Mouse (Mus musculus) macrophage (primary cell): Measurements from ENCODE around the gene Mlh1. TPM values are rescaled to one million over a fixed set of nuclear protein-coding genes. Genes with fewer than 3 reads are reported as not detected.

Experiments used
- H3K27ac ChIP-seq: fragments of 350-480 bp; formaldehyde crosslinking; 2 replicates; pipeline ENCODE4 v1.9.0; 2021
- H3K36me3 ChIP-seq: fragments of 350-480 bp; formaldehyde crosslinking; 2 replicates; pipeline ENCODE4 v1.9.0; 2021; ENCODE audit errors: inconsistent target
- H3K4me3 ChIP-seq: fragments of 350-480 bp; formaldehyde crosslinking; 2 replicates; pipeline ENCODE4 v1.9.0; 2021; ENCODE audit errors: inconsistent target
- H3K79me2 ChIP-seq: fragments of 350-480 bp; formaldehyde crosslinking; 2 replicates; pipeline ENCODE4 v1.9.0; 2021; ENCODE audit errors: inconsistent target
- WGBS: methylation state at CpG from one replicate; pipeline ENCODE4 v1.1.7; 2026; ENCODE audit warnings: inconsistent platforms; ENCODE audit not compliant: missing documents; 5-methylcytosine and 5-hydroxymethylcytosine counted together
- polyA plus RNA-seq: library from polyadenylated mRNA; stranded (reverse); fragments of 250-400 nt; gene quantifications from 3 replicates; pipeline ENCODE4 v1.2.4, GENCODE M21; 2018; ENCODE audit warnings: inconsistent platforms

Gene Mlh1
- polyA plus RNA-seq, 1 experiment from 2014 or later: 8.2 TPM

DNA sequence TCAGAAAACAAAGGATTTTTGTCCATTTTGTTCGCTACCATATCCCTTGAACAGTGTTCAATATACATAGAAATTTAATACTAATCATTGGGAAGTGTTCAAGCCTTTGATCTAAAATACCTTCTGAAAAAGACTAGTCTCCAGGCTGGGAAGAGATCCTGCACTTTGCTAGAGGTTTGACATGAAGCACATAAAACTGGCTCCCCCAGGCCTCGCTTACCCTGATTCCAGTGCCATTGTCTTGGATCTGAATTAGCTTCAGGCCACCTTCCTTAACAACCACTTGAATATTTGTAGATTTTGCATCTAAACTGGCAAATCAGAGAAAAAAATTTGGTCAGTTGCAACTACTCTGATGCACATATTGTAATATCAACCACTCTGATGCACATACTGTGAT, 3.6 kb downstream of the Mlh1 start:
- H3K79me2 ChIP-seq: peaks cover 15% of the 10 kb centered on the region
- no peak overlapping the region for H3K27ac ChIP-seq
- no peak overlapping the region for H3K4me3 ChIP-seq
- 100% methylated on average over 2 of the region's 2 CpGs for WGBS
- H3K36me3 ChIP-seq: peaks cover 20% of the 10 kb centered on the region; the same call in 1 of the 2 replicates

DNA sequence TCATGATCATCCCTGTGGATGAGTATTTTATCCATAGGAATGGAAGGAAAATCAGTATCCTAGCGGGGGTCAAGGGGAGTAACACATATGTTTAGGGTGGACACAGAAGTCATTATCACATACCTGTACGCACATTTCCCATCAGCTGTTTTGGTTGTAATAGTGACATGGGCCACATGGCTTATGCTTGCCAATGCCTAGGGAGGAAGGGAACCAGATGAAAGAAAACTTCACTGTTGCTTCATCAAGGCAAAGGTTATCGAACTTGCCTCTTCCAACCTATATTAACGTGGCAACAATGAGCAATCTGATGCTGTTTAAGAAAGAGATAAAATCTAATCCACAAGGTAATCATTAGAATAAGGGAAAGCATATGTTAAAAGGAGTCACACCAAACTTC, 10.2 kb downstream of the Mlh1 start:
- peaks cover 38% of the 10 kb centered on the region for H3K36me3 ChIP-seq
- H3K4me3 ChIP-seq: no peak overlapping the region
- no peaks in the 10 kb centered on the region for H3K79me2 ChIP-seq
- H3K27ac ChIP-seq: no peak overlapping the region
- 95% methylated on average over 4 of the region's 4 CpGs for WGBS

DNA sequence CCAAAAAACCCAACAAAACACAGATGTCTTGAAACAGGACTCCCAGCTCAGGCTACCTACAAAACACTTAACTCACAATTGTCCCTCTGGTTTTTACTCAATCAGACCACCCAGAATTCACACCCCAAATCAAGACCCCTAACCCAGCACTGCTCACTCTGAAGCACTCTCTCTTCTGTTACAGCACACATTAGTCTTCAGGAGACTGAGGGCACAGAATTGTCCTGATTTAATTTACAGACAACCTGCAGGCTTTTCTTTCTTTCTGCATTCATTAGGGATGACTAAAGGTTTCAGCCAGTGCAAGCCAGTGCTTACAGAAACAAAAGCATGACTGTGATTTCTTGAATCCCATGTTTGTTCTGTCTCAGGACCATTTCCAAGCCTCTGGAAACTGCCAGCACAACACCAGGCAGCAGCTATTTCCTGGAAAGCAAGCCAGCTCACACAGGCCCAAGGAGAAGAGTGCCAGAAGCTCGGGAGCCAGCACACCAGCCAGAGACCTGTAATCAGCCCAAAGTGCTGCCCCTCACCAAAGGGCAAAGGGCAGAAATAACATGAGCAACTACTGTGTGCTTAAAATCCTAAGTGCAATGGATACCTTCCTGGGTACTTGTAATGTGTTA, 11.1 kb downstream of the Mlh1 start:
- Histone ChIP-seq H3K4me3 (no peak overlapping the region), H3K27ac (no peak overlapping the region), H3K36me3 (peaks cover 37% of the 10 kb centered on the region), H3K79me2 (no peaks in the 10 kb centered on the region)
- WGBS: 100% methylated on average over 1 of the region's 1 CpGs

DNA sequence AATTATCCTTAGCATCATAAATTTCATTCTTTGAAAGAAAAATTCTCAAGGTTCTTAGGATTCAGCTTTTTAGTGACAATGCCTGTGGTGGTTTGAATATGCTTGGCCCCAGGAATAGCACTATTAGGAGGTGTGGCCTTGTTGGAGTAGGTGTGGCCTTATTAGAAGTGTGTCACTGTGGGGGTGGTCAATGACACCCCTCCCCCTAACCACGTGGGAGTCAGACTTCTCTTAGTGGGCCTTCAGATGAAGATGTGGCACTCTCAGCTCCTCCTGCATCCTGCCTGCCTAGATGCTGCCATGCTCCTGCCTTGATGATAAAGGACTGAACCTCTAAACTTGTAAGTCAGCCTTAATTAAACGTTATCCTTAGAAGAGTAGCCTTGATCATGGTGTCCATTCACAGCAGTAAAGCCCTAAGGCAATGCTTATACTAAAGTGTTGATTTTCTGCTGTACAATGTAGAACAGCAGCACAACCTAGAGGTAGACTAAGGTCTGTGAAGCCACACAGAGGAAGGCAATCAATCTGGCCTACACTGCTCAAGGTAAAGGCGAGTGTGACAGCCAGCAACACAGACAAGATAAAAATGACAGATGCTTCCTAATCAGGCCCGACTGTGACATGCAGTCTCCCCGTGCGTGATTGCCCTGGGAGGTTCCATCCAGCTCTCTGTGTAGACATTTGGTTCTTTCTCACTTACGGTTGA, 19.3 kb downstream of the Mlh1 start:
- no peak overlapping the region for H3K27ac ChIP-seq
- no peaks in the 10 kb centered on the region for H3K79me2 ChIP-seq
- H3K36me3 ChIP-seq: peaks cover 61% of the 10 kb centered on the region
- H3K4me3 ChIP-seq: no peak overlapping the region
- WGBS: 86% methylated on average over 7 of the region's 7 CpGs

DNA sequence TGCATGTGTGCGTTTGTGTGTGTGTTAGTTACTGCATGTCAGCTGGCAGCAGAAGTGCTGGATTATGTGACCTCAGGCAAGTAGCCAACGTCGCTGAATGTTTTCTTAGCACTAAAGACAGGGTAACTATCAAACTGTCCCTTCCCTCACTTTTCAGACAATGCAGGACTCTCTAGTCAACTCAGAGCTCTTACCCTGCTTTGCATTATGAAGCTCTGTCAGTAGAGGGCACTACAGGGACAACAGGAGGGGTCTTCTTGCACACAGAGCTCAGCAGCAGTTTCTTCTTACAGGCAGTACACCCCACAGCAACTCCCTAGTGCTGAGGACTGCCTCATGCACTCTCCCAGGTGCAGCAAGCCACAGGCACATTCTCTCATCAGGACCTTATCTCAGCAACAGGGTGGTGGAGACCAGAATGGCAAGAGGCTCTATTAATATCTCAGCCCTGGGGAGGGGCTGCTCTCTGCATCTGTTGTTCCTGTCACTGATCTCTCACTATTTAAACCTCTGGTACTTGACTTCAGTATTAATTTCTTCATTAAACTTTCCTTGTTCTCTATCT, 23.8 kb downstream of the Mlh1 start:
- Histone ChIP-seq H3K36me3 (peaks cover 42% of the 10 kb centered on the region; the same call in 1 of the 2 replicates), H3K4me3 (no peak overlapping the region), H3K27ac (no peak overlapping the region), H3K79me2 (no peaks in the 10 kb centered on the region)
- WGBS: 93% methylated on average over 2 of the region's 3 CpGs

DNA sequence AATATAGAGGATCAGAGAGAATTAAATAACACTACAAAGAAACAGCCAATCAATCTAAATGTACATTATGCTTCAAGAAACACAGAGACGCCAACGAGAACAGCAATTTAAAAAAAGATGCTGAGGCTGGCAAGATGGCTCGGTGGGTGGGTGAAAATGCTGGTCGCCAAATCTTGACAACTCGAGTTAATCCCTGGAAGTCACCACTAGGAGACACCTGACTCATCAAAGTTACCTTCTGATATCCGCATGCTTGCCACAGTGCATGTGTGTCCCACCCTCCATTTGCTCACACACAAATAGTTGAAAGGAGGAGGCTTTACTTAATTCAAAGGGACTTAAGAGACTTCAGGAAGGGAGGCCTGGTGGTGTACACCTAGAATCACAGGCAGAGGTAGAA, 26.0 kb downstream of the Mlh1 start:
- Histone ChIP-seq H3K27ac (no peak overlapping the region), H3K79me2 (no peaks in the 10 kb centered on the region), H3K36me3 (peaks cover 27% of the 10 kb centered on the region), H3K4me3 (no peak overlapping the region)
- WGBS: 99% methylated on average over 6 of the region's 6 CpGs

DNA sequence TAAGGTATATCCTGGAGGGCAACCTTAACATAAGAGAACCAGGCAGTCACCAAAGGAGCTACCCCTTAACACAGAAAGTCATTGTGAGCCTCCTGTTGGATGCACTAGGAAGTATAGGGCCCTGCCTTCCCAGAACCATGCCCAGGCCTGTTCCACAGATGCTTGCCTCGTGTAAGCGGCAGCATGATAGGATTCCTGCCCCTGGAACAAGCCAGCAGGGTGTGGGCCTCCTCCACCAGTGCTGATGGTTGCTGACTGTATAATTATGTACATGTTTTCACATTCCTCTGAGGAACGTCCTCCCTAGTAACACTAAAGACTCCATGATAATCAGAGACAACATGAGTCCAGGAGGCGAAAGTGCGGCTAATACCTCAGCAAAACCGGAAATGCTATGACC, 28.2 kb downstream of the Mlh1 start:
- Histone ChIP-seq H3K36me3 (peaks cover 42% of the 10 kb centered on the region), H3K4me3 (no peak overlapping the region), H3K27ac (no peak overlapping the region), H3K79me2 (no peaks in the 10 kb centered on the region)
- WGBS: 99% methylated on average over 5 of the region's 6 CpGs

DNA sequence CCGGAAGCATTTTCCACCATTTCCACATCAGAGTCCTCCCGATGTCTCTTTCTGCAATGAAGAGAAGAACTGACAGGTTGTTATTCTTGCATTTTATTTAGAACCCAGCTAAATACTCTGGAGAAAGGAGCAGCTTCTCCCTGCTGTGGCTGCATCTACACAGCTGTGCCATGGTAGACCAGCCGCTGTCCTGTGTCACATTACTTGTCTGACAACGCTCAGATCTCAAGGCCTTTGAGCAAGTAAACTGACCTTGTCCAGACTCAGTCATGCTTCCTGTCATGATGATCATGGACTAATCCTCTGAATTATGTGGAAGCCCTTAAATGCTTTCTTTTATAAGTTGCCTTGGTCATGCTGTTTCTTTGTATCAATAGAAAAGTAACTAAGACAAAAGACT, 31.8 kb downstream of the Mlh1 start:
- no peak overlapping the region for H3K27ac ChIP-seq
- 100% methylated on average over 4 of the region's 4 CpGs for WGBS
- H3K4me3 ChIP-seq: no peak overlapping the region
- H3K36me3 ChIP-seq: peaks cover 52% of the 10 kb centered on the region
- H3K79me2 ChIP-seq: no peaks in the 10 kb centered on the region

DNA sequence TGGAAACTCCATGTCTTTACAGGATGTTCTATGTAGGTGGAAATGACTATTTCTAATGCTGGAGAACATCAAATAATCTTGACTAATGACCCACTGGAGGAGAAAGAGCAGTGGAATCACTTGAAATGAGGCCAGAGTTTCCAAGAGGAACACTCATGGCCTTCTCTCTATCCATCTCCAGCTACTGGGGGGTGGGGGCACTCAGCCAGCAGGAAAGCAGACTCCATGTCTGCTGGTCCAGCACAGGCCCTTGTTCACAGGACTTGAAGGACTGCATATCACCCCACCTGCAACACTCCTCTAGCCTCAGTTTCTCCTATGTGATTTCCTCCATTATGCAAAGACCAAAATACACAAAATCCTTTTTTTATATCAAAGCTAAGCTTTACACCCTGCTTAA, 33.9 kb downstream of the Mlh1 start:
- peaks cover 69% of the 10 kb centered on the region for H3K36me3 ChIP-seq
- H3K4me3 ChIP-seq: no peak overlapping the region
- H3K27ac ChIP-seq: no peak overlapping the region
- no peaks in the 10 kb centered on the region for H3K79me2 ChIP-seq

DNA sequence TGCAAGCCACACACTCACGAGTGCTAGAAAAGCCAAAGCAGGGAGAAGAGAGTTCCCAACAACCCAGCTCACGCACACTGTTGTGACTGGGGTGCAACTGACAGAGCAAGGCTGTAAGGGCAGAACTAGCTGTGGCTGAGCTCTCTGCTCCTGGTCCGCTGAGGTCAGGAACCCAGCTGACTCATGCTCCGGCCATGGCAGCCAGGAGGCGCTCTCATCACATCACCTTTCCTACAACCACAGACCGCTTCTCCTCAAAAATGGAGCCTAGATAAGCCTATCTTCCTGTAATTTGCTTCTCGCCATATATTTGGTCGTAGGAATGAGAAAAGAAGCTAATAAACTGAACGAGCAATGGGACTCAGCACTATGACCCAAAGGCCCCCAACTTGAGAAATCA, 36.9 kb downstream of the Mlh1 start:
- no peak overlapping the region for H3K27ac ChIP-seq
- H3K4me3 ChIP-seq: no peak overlapping the region
- H3K79me2 ChIP-seq: no peaks in the 10 kb centered on the region
- H3K36me3 ChIP-seq: peaks cover 82% of the 10 kb centered on the region
- WGBS: 91% methylated on average over 9 of the region's 9 CpGs

DNA sequence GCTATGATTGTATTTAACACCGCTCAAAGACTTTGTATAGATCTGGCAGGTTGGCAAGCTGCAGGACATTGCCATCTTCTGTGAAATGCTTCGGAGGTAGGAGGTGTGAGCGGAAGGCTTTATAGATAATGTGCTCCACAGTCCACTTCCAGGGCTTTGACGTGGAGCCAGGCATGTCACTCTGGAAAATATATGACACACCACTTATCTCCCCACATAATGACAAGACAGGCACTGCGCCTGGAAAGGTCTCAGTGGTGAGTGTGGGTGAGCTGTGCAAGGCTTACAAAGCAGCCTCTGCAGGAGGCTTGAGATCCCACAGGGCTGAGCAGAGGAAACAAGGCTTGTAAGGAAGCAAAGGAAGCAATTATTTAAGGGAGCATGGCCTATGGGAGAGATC, 43.1 kb downstream of the Mlh1 start:
- Histone ChIP-seq H3K4me3 (no peak overlapping the region), H3K79me2 (no peaks in the 10 kb centered on the region), H3K27ac (no peak overlapping the region), H3K36me3 (peaks cover 81% of the 10 kb centered on the region)
- WGBS: 95% methylated on average over 5 of the region's 5 CpGs

DNA sequence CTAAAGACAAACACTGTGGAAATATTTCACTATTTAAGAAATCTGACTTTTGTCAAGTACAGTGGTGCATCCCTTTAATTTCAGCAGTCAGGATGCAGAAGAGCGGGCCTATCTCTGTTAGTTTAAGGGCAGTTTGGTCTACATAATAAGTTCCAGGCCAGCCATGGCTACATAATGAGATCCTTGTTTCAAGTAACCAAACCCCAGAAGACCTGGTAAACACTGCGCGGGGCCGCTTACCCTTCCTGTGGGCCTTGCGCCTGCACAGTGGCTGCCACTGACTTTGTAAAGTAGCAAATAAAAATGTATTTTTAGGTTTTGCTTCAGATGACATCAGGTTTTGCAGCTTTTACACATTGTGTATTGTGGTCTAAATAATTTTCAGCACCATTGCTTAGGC, 48.2 kb downstream of the Mlh1 start:
- WGBS: 95% methylated on average over 5 of the region's 5 CpGs
- H3K79me2 ChIP-seq: no peaks in the 10 kb centered on the region
- peaks cover 52% of the 10 kb centered on the region for H3K36me3 ChIP-seq
- H3K4me3 ChIP-seq: no peak overlapping the region
- no peak overlapping the region for H3K27ac ChIP-seq

DNA sequence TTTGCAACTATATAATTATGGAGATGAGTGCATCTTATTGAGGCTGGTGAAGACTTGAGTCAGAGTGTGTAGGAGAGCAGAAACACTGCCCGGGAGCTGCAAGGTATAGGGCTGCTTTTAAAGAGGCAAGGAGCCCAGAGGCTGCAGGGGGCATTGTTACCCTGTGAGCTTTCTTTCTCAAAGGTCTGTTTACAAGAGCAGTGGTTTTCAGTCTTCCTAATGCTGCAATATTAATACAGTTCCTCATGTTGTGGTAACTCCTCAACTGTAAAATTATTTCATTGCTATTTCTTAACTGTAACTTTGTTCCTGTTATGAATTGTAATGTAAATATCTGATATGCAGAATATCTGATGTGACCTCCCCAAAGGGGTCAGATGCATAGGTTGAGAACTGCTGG, 50.0 kb downstream of the Mlh1 start:
- H3K79me2 ChIP-seq: no peaks in the 10 kb centered on the region
- no peak overlapping the region for H3K27ac ChIP-seq
- 63% methylated on average over 1 of the region's 1 CpGs for WGBS
- H3K36me3 ChIP-seq: peaks cover 40% of the 10 kb centered on the region
- H3K4me3 ChIP-seq: no peak overlapping the region

DNA sequence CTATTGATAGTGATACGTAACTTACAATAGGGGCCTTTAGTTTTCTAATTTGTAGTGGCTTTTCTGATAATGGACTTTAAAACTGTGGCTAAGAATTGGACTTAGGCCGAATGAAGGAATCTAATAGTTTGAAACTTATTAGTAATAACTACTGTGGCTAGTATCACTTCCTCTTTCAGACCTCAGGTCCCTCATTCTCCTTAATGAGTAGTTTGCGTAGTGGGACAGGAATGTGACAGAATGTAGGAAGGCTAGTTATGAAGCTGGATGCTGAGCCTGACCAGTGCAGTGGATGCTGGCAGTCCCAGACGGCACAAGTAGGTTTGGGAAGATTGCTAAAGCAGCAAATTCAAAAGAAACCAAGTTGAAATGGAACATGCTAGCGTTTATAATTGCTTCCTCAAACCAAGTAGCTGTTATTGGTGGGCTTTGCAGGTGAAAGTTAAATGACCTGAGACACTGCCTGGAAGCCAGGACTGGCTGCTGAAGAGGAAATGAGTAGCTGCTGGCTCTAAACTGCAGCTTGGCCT, 51.0 kb downstream of the Mlh1 start:
- peaks cover 35% of the 10 kb centered on the region for H3K36me3 ChIP-seq
- no peak overlapping the region for H3K4me3 ChIP-seq
- no peaks in the 10 kb centered on the region for H3K79me2 ChIP-seq
- WGBS: 30% methylated on average over 5 of the region's 5 CpGs
- no peak overlapping the region for H3K27ac ChIP-seq

DNA sequence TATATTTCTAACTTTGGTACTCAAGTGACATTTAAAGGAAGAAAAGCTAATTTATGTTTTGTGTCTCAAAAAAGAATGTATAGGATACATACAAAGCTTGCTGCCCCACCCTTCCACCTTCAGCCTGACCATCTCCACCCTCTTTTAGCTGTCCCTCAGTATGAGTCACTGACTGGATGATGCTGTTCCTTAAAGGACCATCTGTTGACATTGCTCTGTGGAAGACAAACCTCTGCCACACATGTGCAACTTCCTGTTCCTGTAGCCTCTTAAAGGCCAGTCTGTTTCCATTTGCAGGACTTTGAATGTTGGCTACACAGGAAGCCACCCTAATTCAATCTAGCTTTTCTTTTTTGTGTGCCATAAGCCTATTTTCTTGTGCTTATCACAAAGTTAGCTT, 55.2 kb downstream of the Mlh1 start:
- peaks cover 19% of the 10 kb centered on the region; the same call in 1 of the 2 replicates for H3K36me3 ChIP-seq
- H3K4me3 ChIP-seq: no peak overlapping the region
- no peaks in the 10 kb centered on the region for H3K79me2 ChIP-seq
- H3K27ac ChIP-seq: no peak overlapping the region
